In genomic region chr11:46371250-46371649, GRCm38 (mm10) we compare ENCODE assay signal across 25 mouse cellular contexts. TPM values are rescaled to one million over a fixed set of nuclear protein-coding genes. Genes with fewer than 3 reads are reported as not detected.
DNase-seq lines count a peak whose midpoint lies in the region; TF ChIP-seq lines count a peak whose summit lies in the region.
"Had no signal": no experiment of that assay in that cellular context is flagged by ENCODE, and none has a peak within 500 bp of the region (broad histone marks: within the 10 kb centered on the region; RNA-seq: fewer than 3 reads in every experiment).

No protein-coding gene starts in this region.

- H3K36me3 ChIP-seq in CH12.LX (replicated peaks in 1 of 2; ENCODE audit: control insufficient read depth in 1 of 2, insufficient read depth in 1 of 2, low read length in 1 of 2) (no peaks in the 10 kb centered on the region), ES-E14 (ENCODE audit: control insufficient read depth, insufficient read depth, low read length, poor library complexity, severe bottlenecking) (no peaks in the 10 kb centered on the region), MEL (ENCODE audit: control insufficient read depth in 1 of 2, insufficient read depth in 2 of 2, low read length in 2 of 2) (no peaks in the 10 kb centered on the region)
- H3K36me3 ChIP-seq: G1E had no signal

- TF ChIP-seq RAD21 in CH12.LX (IDR thresholded peaks at IDR 0.05; ENCODE audit: low read depth, low read length) (no peak), MEL (IDR thresholded peaks at IDR 0.05; ENCODE audit: low read depth, low read length) (no peak)

- H3K9ac ChIP-seq in CH12.LX (ENCODE audit: insufficient read depth, low read depth) (no peak overlapping the region), ES-E14 (ENCODE audit: insufficient read depth, low read depth, low read length, poor library complexity, severe bottlenecking) (no peak overlapping the region), MEL (ENCODE audit: control insufficient read depth, low read depth, low read length, poor library complexity, severe bottlenecking) (no peak overlapping the region)

- no peak for DNase-seq in CH12.LX (ENCODE audit: extremely low read depth)
- no peak for DNase-seq in ES-E14 (ENCODE audit: low read depth, low spot score)
- no peak for DNase-seq in MEL (ENCODE audit: low read depth, low spot score)
- DNase-seq in frontal cortex, postnatal 10 days (ENCODE audit: low spot score in 2 of 2): no peak
- no peak for DNase-seq in kidney, postnatal 10 days
- DNase-seq in left cerebral cortex, adult 8-10 months (ENCODE audit: low spot score in 2 of 2): no peak
- DNase-seq: adrenal gland, adult 2 months; adrenal gland, adult 8-10 months; adrenal gland, postnatal 10 days; adrenal gland, postnatal 14 days; adrenal gland, postnatal 25 days; adrenal gland, postnatal 36 days; B cell, adult 2 months; cerebellum, adult 11 months; cerebellum, adult 11-12 months; cerebellum, adult 18-20 months; cerebellum, adult 2 months; cerebellum, adult 8-10 months; cerebellum, adult 9-10 months had no signal

- no peaks in the 10 kb centered on the region for H3K27me3 ChIP-seq in CH12.LX (replicated peaks)
- H3K27me3 ChIP-seq in MEL (ENCODE audit: control insufficient read depth in 1 of 2, insufficient read depth in 2 of 2, low read length in 2 of 2): peaks cover 5 to 9% of the 10 kb centered on the region in 2 experiments
- H3K27me3 ChIP-seq: Patski had no signal

- TF ChIP-seq POLR2A in CH12.LX (IDR thresholded peaks at IDR 0.05; ENCODE audit: low read depth, low read length) (no peak), MEL (IDR thresholded peaks at IDR 0.05; ENCODE audit: control insufficient read depth in 1 of 2, insufficient read depth in 1 of 2, low read depth in 1 of 2, low read length in 2 of 2, poor library complexity in 1 of 2) (no peak)

- H3K79me2 ChIP-seq in CH12.LX (replicated peaks; ENCODE audit: control insufficient read depth, extremely low read depth, insufficient read depth, poor library complexity, severe bottlenecking): no peaks in the 10 kb centered on the region
- no peaks in the 10 kb centered on the region for H3K79me2 ChIP-seq in MEL (ENCODE audit: control insufficient read depth, insufficient read depth, low read length, poor library complexity)

- H3K9me3 ChIP-seq in CH12.LX (replicated peaks; ENCODE audit: low read length): no peaks in the 10 kb centered on the region
- H3K9me3 ChIP-seq in ES-E14 (ENCODE audit: control insufficient read depth, insufficient read depth, low read depth, low read length): no peaks in the 10 kb centered on the region
- no peaks in the 10 kb centered on the region for H3K9me3 ChIP-seq in MEL (replicated peaks; ENCODE audit: insufficient read depth, low read length)
- H3K9me3 ChIP-seq: G1E had no signal

- TF ChIP-seq EP300 in CH12.LX (IDR thresholded peaks at IDR 0.05; ENCODE audit: low read length): no peak
- TF ChIP-seq EP300 in MEL (IDR thresholded peaks at IDR 0.05; ENCODE audit: low read depth in 1 of 2, low read length in 2 of 2): no peak

- peak overlapping the region; percentile 23; the same call in 1 of the 2 replicates for H3K27ac ChIP-seq in CH12.LX (ENCODE audit: insufficient read depth, low read depth)
- H3K27ac ChIP-seq in ES-E14 (ENCODE audit: insufficient read depth, low read depth, low read length, poor library complexity, severe bottlenecking): no peak overlapping the region
- no peak overlapping the region for H3K27ac ChIP-seq in MEL (ENCODE audit: control insufficient read depth, low read depth, low read length)

- TF ChIP-seq CTCF in CH12.LX (conservative IDR thresholded peaks at IDR 0.05 in 1 of 2, IDR thresholded peaks at IDR 0.05 in 1 of 2; ENCODE audit: low read depth in 2 of 2, low read length in 2 of 2) (no peak), MEL (IDR thresholded peaks at IDR 0.05 in 2 of 3, conservative IDR thresholded peaks at IDR 0.05 in 1 of 3; ENCODE audit: control insufficient read depth in 1 of 3, insufficient read depth in 1 of 3, low read depth in 2 of 3, low read length in 3 of 3, poor library complexity in 1 of 3, severe bottlenecking in 1 of 3) (no peak)

- H3K4me1 ChIP-seq in CH12.LX (ENCODE audit: control insufficient read depth in 1 of 2, insufficient read depth in 2 of 2): peaks cover 34 to 54% of the 10 kb centered on the region in 2 experiments
- no peaks in the 10 kb centered on the region for H3K4me1 ChIP-seq in ES-E14 (ENCODE audit: control insufficient read depth in 2 of 2, insufficient read depth in 2 of 2, low read length in 2 of 2, poor library complexity in 1 of 2)
- H3K4me1 ChIP-seq in MEL (ENCODE audit: control insufficient read depth in 1 of 2, insufficient read depth in 2 of 2, low read length in 2 of 2): no peaks in the 10 kb centered on the region

- H3K4me3 ChIP-seq in CH12.LX (replicated peaks in 1 of 3; ENCODE audit: low read depth in 2 of 3, low read length in 2 of 3, poor library complexity in 1 of 3): no peak overlapping the region
- no peak overlapping the region for H3K4me3 ChIP-seq in ES-E14 (ENCODE audit: insufficient read depth in 1 of 2, low read depth in 1 of 2, low read length in 2 of 2, poor library complexity in 1 of 2, severe bottlenecking in 1 of 2)
- no peak overlapping the region for H3K4me3 ChIP-seq in MEL (ENCODE audit: control insufficient read depth in 1 of 2, insufficient read depth in 1 of 2, low read depth in 2 of 2, low read length in 2 of 2)

- H3K4me2 ChIP-seq in CH12.LX (ENCODE audit: insufficient read depth, low read depth, poor library complexity, severe bottlenecking): no peak overlapping the region

- dilution Hi-C loops in CH12.LX (cut with MboI; ENCODE audit: extremely low pct_ligation_motif_present, extremely low pct_unique_long_range_greater_than_20kb, low sequenced_read_pairs): no loop called here

- in situ Hi-C loops in CH12.LX (cut with MboI; ENCODE audit: low pct_ligation_motif_present, low pct_unique_long_range_greater_than_20kb, low sequenced_read_pairs): no loop called here
- in situ Hi-C loops in ES-E14 (cut with MboI; ENCODE audit: low sequenced_read_pairs in 2 of 2, unreplicated experiment in 2 of 2): no loop called here

TF ChIP-seq in CH12.LX, 34 proteins besides CTCF, POLR2A, EP300 and RAD21:
- TF ChIP-seq UBTF (IDR thresholded peaks at IDR 0.05; ENCODE audit: low read depth, low read length): no peak
- TF ChIP-seq BHLHE40 (IDR thresholded peaks at IDR 0.05; ENCODE audit: low read depth, low read length): no peak
- TF ChIP-seq ZNF384 (IDR thresholded peaks at IDR 0.05; ENCODE audit: low read depth, low read length): no peak
- peak; percentile 96 for TF ChIP-seq MAFK (IDR thresholded peaks at IDR 0.05; ENCODE audit: insufficient replicate concordance, low read length)

TF ChIP-seq in ES-E14, 5 proteins besides CTCF, POLR2A, EP300 and RAD21:
- TF ChIP-seq CHD2 (IDR thresholded peaks at IDR 0.05; ENCODE audit: low read depth, low read length) (no peak), ZNF384 (IDR thresholded peaks at IDR 0.05; ENCODE audit: low read depth, low read length) (no peak), MAFK (IDR thresholded peaks at IDR 0.05; ENCODE audit: insufficient read depth, low read depth, low read length) (peak; percentile 68), HCFC1 (IDR thresholded peaks at IDR 0.05; ENCODE audit: borderline replicate concordance, insufficient read depth, low read length) (no peak), ZC3H11A (IDR thresholded peaks at IDR 0.05; ENCODE audit: borderline replicate concordance, low read depth, low read length) (no peak)

TF ChIP-seq in MEL, 35 proteins besides CTCF, POLR2A, EP300 and RAD21:
- peak; percentile 47; the same call in 1 of the 2 replicates for TF ChIP-seq MAFK (IDR thresholded peaks at IDR 0.05; ENCODE audit: borderline replicate concordance, low read depth, low read length)
- TF ChIP-seq GATA1 (IDR thresholded peaks at IDR 0.05; ENCODE audit: low read depth, low read length): no peak
- no peak for TF ChIP-seq USF1 (IDR thresholded peaks at IDR 0.05; ENCODE audit: low read depth, low read length)
- no peak for TF ChIP-seq KAT2A (conservative IDR thresholded peaks at IDR 0.05; ENCODE audit: low read depth, low read length)
- no peak for TF ChIP-seq USF2 (IDR thresholded peaks at IDR 0.05; ENCODE audit: borderline replicate concordance in 1 of 2, insufficient read depth in 1 of 2, low read depth in 1 of 2, low read length in 2 of 2)
TF ChIP-seq in MEL: peak in this region for 1.

RNA-seq across cellular contexts. Expression of gene Itk, which starts 18.1 kb away (rescaled TPM):
- total RNA-seq in CH12.LX (2012; rRNA removed) (0.29 and 0.64 TPM in 2 replicates), CH12.LX (2014; rRNA removed) (0.11 and 0.14 TPM in 2 replicates), ES-E14 (2012; rRNA removed) (not detected in 2 replicates), MEL (2012; rRNA removed) (not detected in 2 replicates)
- polyA plus RNA-seq in CH12.LX (2012; ENCODE audit: insufficient read length, low read depth) (0.14 and 0.17 TPM in 2 replicates), MEL (2012; ENCODE audit: insufficient read depth in 1 of 2, insufficient read length in 2 of 2, low read depth in 1 of 2, low replicate concordance in 2 of 2, missing spikeins in 1 of 2) (not detected)
- 1 to 10 TPM in 1 of 4 experiments, under 1 TPM in 3; 0.64 to 1.1 (median 0.72) TPM for total RNA-seq in left cerebral cortex, adult 8-10 months (2022)

RNA-seq across cellular contexts. Expression of gene Fam71b, which starts 25.1 kb away (rescaled TPM):
- total RNA-seq in CH12.LX (2012; rRNA removed) (2.6 and 2.7 TPM in 2 replicates), CH12.LX (2014; rRNA removed) (0.46 TPM in 1 of 2 replicates, not detected in the other), ES-E14 (2012; rRNA removed) (not detected in 2 replicates), MEL (2012; rRNA removed) (not detected in 2 replicates)
- polyA plus RNA-seq in CH12.LX (2012; ENCODE audit: insufficient read length, low read depth) (2.4 and 2.6 TPM in 2 replicates), MEL (2012; ENCODE audit: insufficient read depth in 1 of 2, insufficient read length in 2 of 2, low read depth in 1 of 2, low replicate concordance in 2 of 2, missing spikeins in 1 of 2) (not detected)
- not detected for total RNA-seq in left cerebral cortex, adult 8-10 months (2022)
- total RNA-seq: adrenal gland, adult 18-20 months; adrenal gland, adult 2 months; adrenal gland, adult 8-10 months; adrenal gland, postnatal 10 days; adrenal gland, postnatal 14 days; adrenal gland, postnatal 25 days; adrenal gland, postnatal 36 days; adrenal gland, postnatal 4 days had no signal
- polyA plus RNA-seq: activated CD4-positive, CD25-positive, alpha-beta regulatory T cell, adult 4 months; adrenal gland, adult 2 months; brain, embryonic 14.5 days; cerebellum, adult 2 months; G1E; Patski had no signal

RNA-seq across cellular contexts. Expression of gene Cyfip2, which starts 58.6 kb away (rescaled TPM):
- total RNA-seq in CH12.LX (2012; rRNA removed) (77.6 and 97.6 TPM in 2 replicates), CH12.LX (2014; rRNA removed) (36.1 and 40.7 TPM in 2 replicates), ES-E14 (2012; rRNA removed) (7.3 and 7.4 TPM in 2 replicates), MEL (2012; rRNA removed) (9.9 and 13.7 TPM in 2 replicates)
- polyA plus RNA-seq in CH12.LX (2012; ENCODE audit: insufficient read length, low read depth) (161 and 194 TPM in 2 replicates), MEL (2012; ENCODE audit: insufficient read depth in 1 of 2, insufficient read length in 2 of 2, low read depth in 1 of 2, low replicate concordance in 2 of 2, missing spikeins in 1 of 2) (10 to 100 TPM; 18.9 to 31.8 TPM)
- 100 to 1,000 TPM; 534 to 625 (median 593) TPM for total RNA-seq in left cerebral cortex, adult 8-10 months (2022)

Comparison
In these comparisons a context has a peak if more than half of its experiments do, and no peak if none do; other contexts are left out.
1. RNA of gene Cyfip2, which starts 58.6 kb away (total RNA-seq): 534 to 625 TPM in left cerebral cortex, adult 8-10 months; 36.1 to 97.6 TPM in CH12.LX, 9.9 to 13.7 TPM in MEL and 7.3 to 7.4 TPM in ES-E14; every median in the first group is over 4 times any median in the second.
2. Of the 35 proteins assayed by ChIP-seq in both MEL and CH12.LX: peak only in MEL: none; only in CH12.LX: none; in both: MAFK; in neither: 34.